ENCODE assay signal across 24 mouse cellular contexts in the genomic region with DNA sequence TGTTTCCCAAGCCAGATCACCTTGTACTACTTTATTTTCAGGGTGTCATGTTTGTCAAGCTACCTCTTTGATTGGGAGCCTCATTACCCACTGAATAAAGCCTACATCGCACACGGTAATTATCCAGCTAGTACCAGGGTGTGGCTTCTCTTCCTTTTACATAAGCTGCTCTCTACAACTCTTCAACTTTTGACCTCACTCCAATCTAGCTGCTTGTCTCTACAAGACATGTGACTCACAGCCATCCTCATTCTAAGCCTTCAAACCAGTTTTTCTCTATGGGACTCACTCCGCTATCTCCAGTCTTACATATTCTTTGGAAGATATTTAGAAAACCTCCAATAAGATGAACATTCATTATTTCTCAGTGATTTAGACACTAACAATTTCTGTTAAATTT. TPM values are rescaled to one million over a fixed set of nuclear protein-coding genes. Genes with fewer than 3 reads are reported as not detected.
"Had no signal": no experiment of that assay in that cellular context is flagged by ENCODE, and none has a peak within 500 bp of the region (broad histone marks: within the 10 kb centered on the region; RNA-seq: fewer than 3 reads in every experiment).

No protein-coding gene starts in this region.

- H3K4me2 ChIP-seq: lung, embryonic 15.5 days; midbrain, embryonic 11.5 days; midbrain, embryonic 13.5 days; midbrain, embryonic 15.5 days; neural tube, embryonic 12.5 days had no signal

- H3K9me3 ChIP-seq: lung, embryonic 15.5 days; midbrain, embryonic 13.5 days; midbrain, embryonic 15.5 days; neural tube, embryonic 12.5 days had no signal

- H3K4me1 ChIP-seq: lung, embryonic 15.5 days; megakaryocyte, embryonic 14.5 days; midbrain, embryonic 13.5 days; midbrain, embryonic 15.5 days; neural tube, embryonic 12.5 days had no signal

- DNase-seq: liver, postnatal 0 days; lung, adult 2 months; lung, postnatal 14 days; lung, postnatal 36 days; right cerebral cortex, adult 18-20 months; right cerebral cortex, postnatal 25 days; right cerebral cortex, postnatal 4 days; spleen, adult 18-20 months; thymus, adult 18-20 months; thymus, postnatal 14 days; thymus, postnatal 36 days had no signal

- H3K27ac ChIP-seq: lung, embryonic 15.5 days; macrophage; midbrain, embryonic 13.5 days; midbrain, embryonic 15.5 days; neural tube, embryonic 12.5 days had no signal

- H3K9ac ChIP-seq: liver, postnatal 0 days; lung, embryonic 15.5 days; midbrain, embryonic 13.5 days; midbrain, embryonic 15.5 days; neural tube, embryonic 12.5 days had no signal

- H3K36me3 ChIP-seq: lung, embryonic 15.5 days; midbrain, embryonic 13.5 days; midbrain, embryonic 15.5 days; neural tube, embryonic 12.5 days had no signal

- ATAC-seq: liver, postnatal 0 days; lung, postnatal 0 days; midbrain, embryonic 13.5 days; midbrain, embryonic 15.5 days had no signal

- H3K4me3 ChIP-seq: lung, embryonic 15.5 days; megakaryocyte, embryonic 14.5 days; midbrain, embryonic 13.5 days; midbrain, embryonic 15.5 days; neural tube, embryonic 12.5 days had no signal

- H3K27me3 ChIP-seq: lung, embryonic 15.5 days; megakaryocyte, embryonic 14.5 days; midbrain, embryonic 13.5 days; midbrain, embryonic 15.5 days; neural tube, embryonic 12.5 days had no signal

RNA-seq across cellular contexts. Expression of gene Cldn17, which starts 43.5 kb away (rescaled TPM):
- polyA plus RNA-seq: liver, postnatal 0 days; lung, embryonic 15.5 days; lung, postnatal 0 days; macrophage; midbrain, embryonic 11.5 days; midbrain, embryonic 13.5 days; midbrain, embryonic 15.5 days; midbrain, postnatal 0 days; neural tube, embryonic 12.5 days; neural tube, embryonic 14.5 days; small intestine, adult 2 months; stomach, embryonic 14.5 days; thymus, postnatal 0 days had no signal
